Mouse (Mus musculus) heart, postnatal 10 days (tissue): ENCODE measurements at regions not wholly inside any gene's neighbourhood (a gene's known extent, or its start where the extent isn't known, plus 50 kb on each side); places are given as distances from the start of the nearest gene placed in this dataset.

ENCODE experiments used
- DNase-seq, 2 experiments: peaks; one replicate each; pipeline ENCODE4 v3.0.0; 2021
- intact Hi-C: fragments of 180-260 bp; cut with DNase I; formaldehyde crosslinking; loops from one replicate; pipeline ENCODE4 v1.15.1; 2025

- intact Hi-C loops: no loop called here
- no peak for DNase-seq
These were observed 313.3 kb upstream of the Vrk2 start for GRCm38 (mm10) chr11:26907099-26907498.

GRCm38 (mm10) chr11:26881635-26882034, 287.8 kb upstream of the Vrk2 start:
- no peak for DNase-seq

More at GRCm38 (mm10) chr11:26881635-26882034, 287.8 kb upstream of the Vrk2 start:
- intact Hi-C loops: no loop called here
